Mouse (Mus musculus) CH12.LX (cell line): ENCODE data around the gene Cyp2f2. TPM values are rescaled to one million over a fixed set of nuclear protein-coding genes. Genes with fewer than 3 reads are reported as not detected.

Source experiments
- DNase-seq: peaks from one replicate; pipeline ENCODE4 v3.0.0-alpha.2; 2013; ENCODE audit errors: extremely low read depth
- H3K27ac ChIP-seq: 2 replicates; pipeline ENCODE4 v1.5.1; 2012; ENCODE audit warnings: low read depth, mild to moderate bottlenecking, control low read depth, moderate library complexity; ENCODE audit not compliant: insufficient read depth
- H3K27me3 ChIP-seq: replicated peaks from 2 replicates; pipeline ENCODE3; 2012; ENCODE audit warnings: inconsistent platforms
- H3K36me3 ChIP-seq, 2 experiments: replicated peaks in 1 of 2; 2 replicates each; pipeline versions ENCODE3 to v1.6.1; 2012; ENCODE audit warnings: inconsistent platforms in 1 of 2, low read length in 1 of 2, mild to moderate bottlenecking in 1 of 2, mixed read lengths in 1 of 2, moderate library complexity in 1 of 2; ENCODE audit not compliant: control insufficient read depth in 1 of 2, insufficient read depth in 1 of 2
- H3K4me1 ChIP-seq, 2 experiments: 2 replicates each; pipeline ENCODE4 v1.6.1; 2012; ENCODE audit warnings: inconsistent platforms in 1 of 2, moderate library complexity in 1 of 2; ENCODE audit not compliant: insufficient read depth in 2 of 2, control insufficient read depth in 1 of 2
- H3K4me2 ChIP-seq: 2 replicates; pipeline ENCODE4 v1.6.1; 2012; ENCODE audit warnings: low read depth, mild to moderate bottlenecking, control low read depth; ENCODE audit not compliant: poor library complexity, insufficient read depth, severe bottlenecking
- H3K4me3 ChIP-seq, 3 experiments: fragments of 150-350 bp in 1 of 3; sonication (generic) in 1 of 3; replicated peaks in 1 of 3; 2 replicates each; pipeline versions ENCODE3 to v1.5.1; 2011 to 2012; ENCODE audit warnings: low read depth in 2 of 3, low read length in 2 of 3, mild to moderate bottlenecking in 2 of 3, moderate library complexity in 2 of 3, control low read depth in 1 of 3, improper control_type of control experiment in 1 of 3, inconsistent platforms in 1 of 3, mixed read lengths in 1 of 3; ENCODE audit not compliant: poor library complexity in 1 of 3
- H3K79me2 ChIP-seq: replicated peaks from 2 replicates; pipeline ENCODE4 v1.6.1; 2012; ENCODE audit warnings: mild to moderate bottlenecking, moderate library complexity; ENCODE audit not compliant: control insufficient read depth, poor library complexity, insufficient read depth, severe bottlenecking; ENCODE audit errors: extremely low read depth
- H3K9ac ChIP-seq: 2 replicates; pipeline ENCODE4 v1.6.1; 2012; ENCODE audit warnings: low read depth, mild to moderate bottlenecking, control low read depth, moderate library complexity; ENCODE audit not compliant: insufficient read depth
- H3K9me3 ChIP-seq: replicated peaks from 2 replicates; pipeline ENCODE3; 2012; ENCODE audit warnings: low read length, inconsistent platforms, mixed read lengths
- BHLHE40 ChIP-seq: IDR thresholded peaks from 2 replicates; pipeline ENCODE4 v1.6.1; 2011; ENCODE audit warnings: mild to moderate bottlenecking, low read depth, low read length, improper control_type of control experiment
- CHD1 ChIP-seq: IDR thresholded peaks from 2 replicates; pipeline ENCODE4 v1.6.1; 2012; ENCODE audit warnings: low read depth, low read length, improper control_type of control experiment, inconsistent platforms
- CHD2 ChIP-seq: IDR thresholded peaks from 2 replicates; pipeline ENCODE4 v1.6.1; 2011; ENCODE audit warnings: low read length, improper control_type of control experiment
- CTCF ChIP-seq, 2 experiments: IDR thresholded peaks in 1 of 2; conservative IDR thresholded peaks in 1 of 2; 2 replicates each; pipeline ENCODE4 v1.5.1; 2011 to 2012; ENCODE audit warnings: low read depth in 2 of 2, low read length in 2 of 2, improper control_type of control experiment in 1 of 2, inconsistent platforms in 1 of 2, mild to moderate bottlenecking in 1 of 2, moderate library complexity in 1 of 2
- ELF1 ChIP-seq: IDR thresholded peaks from 2 replicates; pipeline ENCODE4 v1.6.1; 2014; ENCODE audit warnings: low read depth, mild to moderate bottlenecking, inconsistent platforms, low read length, improper control_type of control experiment
- EP300 ChIP-seq: IDR thresholded peaks from 2 replicates; pipeline ENCODE4 v1.6.1; 2011; ENCODE audit warnings: low read length, improper control_type of control experiment
- ETS1 ChIP-seq: conservative IDR thresholded peaks from 2 replicates; pipeline ENCODE4 v1.6.1; 2012; ENCODE audit warnings: low read depth, mild to moderate bottlenecking, inconsistent platforms, low read length, improper control_type of control experiment, moderate library complexity
- GABPA ChIP-seq: IDR thresholded peaks from 2 replicates; pipeline ENCODE4 v1.6.1; 2012; ENCODE audit warnings: low read depth, low read length, improper control_type of control experiment, inconsistent platforms; ENCODE audit not compliant: insufficient replicate concordance
- HCFC1 ChIP-seq: IDR thresholded peaks from 2 replicates; pipeline ENCODE4 v1.6.1; 2012; ENCODE audit warnings: low read depth, mild to moderate bottlenecking, inconsistent platforms, low read length, improper control_type of control experiment
- IRF4 ChIP-seq: IDR thresholded peaks from 2 replicates; pipeline ENCODE4 v1.6.1; 2014; ENCODE audit warnings: low read depth, mild to moderate bottlenecking, inconsistent platforms, low read length, improper control_type of control experiment
- JUN ChIP-seq: IDR thresholded peaks from 2 replicates; pipeline ENCODE4 v1.6.1; 2011; ENCODE audit warnings: low read depth, mild to moderate bottlenecking, low read length, improper control_type of control experiment, moderate library complexity; ENCODE audit not compliant: insufficient read depth
- JUND ChIP-seq: conservative IDR thresholded peaks from 2 replicates; pipeline ENCODE4 v1.6.1; 2011; ENCODE audit warnings: low read depth, low read length, improper control_type of control experiment
- KAT2A ChIP-seq: IDR thresholded peaks from 2 replicates; pipeline ENCODE4 v1.6.1; 2012; ENCODE audit warnings: low read length, improper control_type of control experiment, inconsistent platforms; ENCODE audit not compliant: insufficient replicate concordance
- MAFK ChIP-seq: IDR thresholded peaks from 2 replicates; pipeline ENCODE4 v1.6.1; 2011; ENCODE audit warnings: low read length, improper control_type of control experiment; ENCODE audit not compliant: insufficient replicate concordance
- MAX ChIP-seq: IDR thresholded peaks from 2 replicates; pipeline ENCODE4 v1.6.1; 2011; ENCODE audit warnings: low read length, improper control_type of control experiment
- MAZ ChIP-seq: IDR thresholded peaks from 2 replicates; pipeline ENCODE4 v1.6.1; 2012; ENCODE audit warnings: low read depth, mild to moderate bottlenecking, inconsistent platforms, low read length, improper control_type of control experiment, moderate library complexity
- MEF2A ChIP-seq: IDR thresholded peaks from 2 replicates; pipeline ENCODE4 v1.6.1; 2014; ENCODE audit warnings: low read depth, mild to moderate bottlenecking, inconsistent platforms, low read length, improper control_type of control experiment, borderline replicate concordance
- MXI1 ChIP-seq: IDR thresholded peaks from 2 replicates; pipeline ENCODE4 v1.6.1; 2011; ENCODE audit warnings: mild to moderate bottlenecking, low read depth, low read length, improper control_type of control experiment
- MYC ChIP-seq: IDR thresholded peaks from 2 replicates; pipeline ENCODE4 v1.6.1; 2011; ENCODE audit warnings: low read depth, mild to moderate bottlenecking, improper control_type of control experiment, low read length
- NELFE ChIP-seq: IDR thresholded peaks from 2 replicates; pipeline ENCODE4 v1.6.1; 2011; ENCODE audit warnings: low read depth, low read length, improper control_type of control experiment
- NRF1 ChIP-seq: IDR thresholded peaks from 2 replicates; pipeline ENCODE4 v1.6.1; 2014; ENCODE audit warnings: low read depth, mild to moderate bottlenecking, inconsistent platforms, low read length, improper control_type of control experiment, moderate library complexity
- PAX5 ChIP-seq: IDR thresholded peaks from 2 replicates; pipeline ENCODE4 v1.6.1; 2012; ENCODE audit warnings: low read length, inconsistent platforms, mixed read lengths
- POLR2A ChIP-seq: IDR thresholded peaks from 2 replicates; pipeline ENCODE4 v1.6.1; 2011; ENCODE audit warnings: low read depth, mild to moderate bottlenecking, improper control_type of control experiment, low read length
- POLR2AphosphoS2 ChIP-seq: IDR thresholded peaks from 2 replicates; pipeline ENCODE4 v1.6.1; 2011; ENCODE audit warnings: low read depth, low read length, improper control_type of control experiment
- RAD21 ChIP-seq: IDR thresholded peaks from 2 replicates; pipeline ENCODE4 v1.6.1; 2011; ENCODE audit warnings: low read depth, mild to moderate bottlenecking, low read length, improper control_type of control experiment, moderate library complexity
- RCOR1 ChIP-seq: conservative IDR thresholded peaks from 2 replicates; pipeline ENCODE4 v1.6.1; 2012; ENCODE audit warnings: low read depth, mild to moderate bottlenecking, inconsistent platforms, low read length, improper control_type of control experiment
- TBP ChIP-seq: conservative IDR thresholded peaks from 2 replicates; pipeline ENCODE4 v1.6.1; 2011; ENCODE audit warnings: low read depth, low read length, improper control_type of control experiment
- USF2 ChIP-seq: conservative IDR thresholded peaks from 2 replicates; pipeline ENCODE4 v1.6.1; 2011; ENCODE audit warnings: low read depth, low read length, improper control_type of control experiment
- ZKSCAN1 ChIP-seq: IDR thresholded peaks from 2 replicates; pipeline ENCODE4 v1.6.1; 2012; ENCODE audit warnings: low read depth, inconsistent platforms, low read length, improper control_type of control experiment, borderline replicate concordance
- ZMIZ1 ChIP-seq: IDR thresholded peaks from 2 replicates; pipeline ENCODE4 v1.6.1; 2012; ENCODE audit warnings: low read depth, mild to moderate bottlenecking, inconsistent platforms, low read length, improper control_type of control experiment
- ZNF384 ChIP-seq: IDR thresholded peaks from 2 replicates; pipeline ENCODE4 v1.6.1; 2012; ENCODE audit warnings: low read depth, low read length, improper control_type of control experiment, inconsistent platforms
- dilution Hi-C: fragments of 300-500 bp; cut with MboI; formaldehyde crosslinking; loops from 2 replicates; pipeline ENCODE4 v1.14.3; 2020; ENCODE audit warnings: low sequenced_read_pairs; ENCODE audit not compliant: extremely low pct_unique_long_range_greater_than_20kb, extremely low pct_ligation_motif_present
- in situ Hi-C: fragments of 300-500 bp; cut with MboI; formaldehyde crosslinking; loops from 3 replicates; pipeline ENCODE4 v1.14.3; 2019; ENCODE audit warnings: low sequenced_read_pairs, low pct_ligation_motif_present, low pct_unique_long_range_greater_than_20kb, mixed read lengths
- polyA plus RNA-seq: library from polyadenylated mRNA; unstranded; fragments of >175 nt; gene quantifications from 2 replicates; pipeline ENCODE4 v1.2.1, GENCODE M21; 2012; ENCODE audit warnings: low read depth; ENCODE audit not compliant: insufficient read length
- total RNA-seq, 2 experiments: library from RNA; depleted of rRNA; stranded (reverse); fragments of 300-350 nt in 1 of 2; fragments of >200 nt in 1 of 2; gene quantifications; 2 replicates each; pipeline ENCODE4 v1.2.3; 2012 to 2014

The Cyp2f2 gene
- total and polyA plus RNA-seq, 3 experiments: not detected

- peak; percentile 84 for TF ChIP-seq NELFE
- peak; percentile 80 for TF ChIP-seq NRF1
- TF ChIP-seq KAT2A: no peak
- TF ChIP-seq, all 38 proteins: peak for 23
These were observed 47.1 kb downstream of the Cyp2f2 start, which contains the start of gene Egln2 (continued) for GRCm38 (mm10) chr7:27166614-27167474.

- TF ChIP-seq ETS1 (0 out of 2 replicates have a peak, but pooled peaks have one; percentile 7), USF2 (no peak), CHD1 (peak; percentile 73; the same call in 1 of the 2 replicates), JUND (no peak), ELF1 (no peak), MAZ (no peak), PAX5 (no peak), EP300 (peak; percentile 19; the same call in 1 of the 2 replicates), MXI1 (peak; percentile 70), ZNF384 (no peak), CHD2 (0 out of 2 replicates have a peak, but pooled peaks have one; percentile 7), MAFK (no peak), ZKSCAN1 (no peak), MEF2A (no peak), TBP (no peak), GABPA (no peak), NELFE (0 out of 2 replicates have a peak, but pooled peaks have one; percentile 26), JUN (no peak), RAD21 (no peak), POLR2AphosphoS2 (0 out of 2 replicates have a peak, but pooled peaks have one; percentile 25), ZMIZ1 (peak; percentile 47; the same call in 1 of the 2 replicates), HCFC1 (no peak), RCOR1 (no peak), MYC (peak; percentile 85), CTCF (conservative IDR thresholded peaks at IDR 0.05 in 1 of 2, IDR thresholded peaks at IDR 0.05 in 1 of 2; ENCODE audit: low read depth in 2 of 2, low read length in 2 of 2) (no peak), BHLHE40 (peak; percentile 63), MAX (peak; percentile 91), IRF4 (no peak), POLR2A (no peak; the same call in 1 of the 2 replicates)
- peaks cover 33% of the 10 kb centered on the region for H3K79me2 ChIP-seq
- DNase-seq: no peak
- peak overlapping the region; percentile 33 for H3K4me2 ChIP-seq
- peak overlapping the region in 2 of 3 experiments; percentile 9 to 50 for H3K4me3 ChIP-seq
- H3K27me3 ChIP-seq: no peaks in the 10 kb centered on the region
- H3K27ac ChIP-seq: peak overlapping the region; percentile 99
- peaks cover 30 to 61% of the 10 kb centered on the region in 2 experiments for H3K36me3 ChIP-seq
- H3K4me1 ChIP-seq: peaks cover 23 to 61% of the 10 kb centered on the region in 2 experiments
- H3K9me3 ChIP-seq: no peaks in the 10 kb centered on the region
- dilution Hi-C loops (no loop called here), in situ Hi-C loops (no loop called here)
- peak overlapping the region; percentile 59 for H3K9ac ChIP-seq
These were observed 47.9 kb downstream of the Cyp2f2 start for GRCm38 (mm10) chr7:27167475-27168094.
